Mouse (Mus musculus) heart, postnatal 0 days (tissue): ENCODE measurements around the gene Dok4. TPM values are rescaled to one million over a fixed set of nuclear protein-coding genes. Genes with fewer than 3 reads are reported as not detected.
A peak's percentile ranks its signal among the peaks of the same experiment; 100 is the strongest.

Experiments
- ATAC-seq: fragments of 200-750 bp; cut with Nextera tagmentation; 2 replicates; pipeline ENCODE4 v1.8.0; 2017; ENCODE audit warnings: low read depth, moderate number of reproducible peaks, moderate library complexity; ENCODE audit not compliant: insufficient read depth
- DNase-seq: peaks from one replicate; pipeline ENCODE4 v3.0.0-alpha.2; 2016; ENCODE audit warnings: low spot score
- H3K27ac ChIP-seq: fragments of 300-500 bp; sonication (generic); 2 replicates; pipeline ENCODE4 v1.5.1; 2014; ENCODE audit warnings: low read depth, mild to moderate bottlenecking
- H3K27me3 ChIP-seq: fragments of 300-500 bp; sonication (generic); 2 replicates; pipeline ENCODE4 v1.6.1; 2014; ENCODE audit warnings: low read length, mixed read lengths; ENCODE audit not compliant: control insufficient read depth, insufficient read depth
- H3K36me3 ChIP-seq: fragments of 300-500 bp; sonication (generic); replicated peaks from 2 replicates; pipeline ENCODE4 v1.6.1; 2014; ENCODE audit warnings: low read length, mixed read lengths; ENCODE audit not compliant: control insufficient read depth, insufficient read depth
- H3K4me1 ChIP-seq: fragments of 300-500 bp; sonication (generic); 2 replicates; pipeline ENCODE4 v1.6.1; 2014; ENCODE audit warnings: antibody characterized with exemption; ENCODE audit not compliant: control insufficient read depth, insufficient read depth
- H3K4me2 ChIP-seq: fragments of 300-500 bp; sonication (generic); 2 replicates; pipeline ENCODE4 v1.6.1; 2014; ENCODE audit warnings: low read depth, mild to moderate bottlenecking, low read length, moderate library complexity
- H3K4me3 ChIP-seq: fragments of 300-500 bp; sonication (generic); 2 replicates; pipeline ENCODE4 v1.5.1; 2014; ENCODE audit warnings: low read depth, low read length
- H3K9ac ChIP-seq: fragments of 300-500 bp; sonication (generic); replicated peaks from 2 replicates; pipeline ENCODE4 v1.6.1; 2014; ENCODE audit warnings: low read depth, low read length, mixed read lengths
- H3K9me3 ChIP-seq: fragments of 300-500 bp; sonication (generic); replicated peaks from 2 replicates; pipeline ENCODE4 v1.6.1; 2016; ENCODE audit warnings: low read length; ENCODE audit not compliant: control insufficient read depth
- CTCF ChIP-seq: IDR thresholded peaks from 2 replicates; pipeline ENCODE4 v1.5.1; 2016; ENCODE audit warnings: antibody characterized with exemption, control low read depth, low read depth
- EP300 ChIP-seq: IDR thresholded peaks from 2 replicates; pipeline ENCODE4 v1.6.1; 2016; ENCODE audit warnings: antibody characterized with exemption, low read depth
- WGBS: fragments of 180-500 bp; shearing (Covaris S2); extraction: QIAGEN DNeasy Blood & Tissue Kit; methylation state at CpG from one replicate; pipeline ENCODE4 v1.1.7; 2014; 5-methylcytosine and 5-hydroxymethylcytosine counted together
- polyA plus RNA-seq: library from polyadenylated mRNA; unstranded; fragments of >200 nt; fragmentation: Nextera tagmentation; extraction: Ambion mirVana; gene quantifications from 2 replicates; pipeline ENCODE4 v1.2.1, GENCODE M21; 2015
- total RNA-seq: library from RNA; depleted of rRNA; stranded (reverse); fragments of >200 nt; gene quantifications from 2 replicates; pipeline ENCODE4 v1.2.3, GENCODE M21; 2014; ENCODE audit warnings: low replicate concordance; rRNA removed

Gene Dok4
- total RNA-seq (43.4 and 59.1 TPM in 2 replicates), polyA plus RNA-seq (27.7 and 28.7 TPM in 2 replicates)

DNA sequence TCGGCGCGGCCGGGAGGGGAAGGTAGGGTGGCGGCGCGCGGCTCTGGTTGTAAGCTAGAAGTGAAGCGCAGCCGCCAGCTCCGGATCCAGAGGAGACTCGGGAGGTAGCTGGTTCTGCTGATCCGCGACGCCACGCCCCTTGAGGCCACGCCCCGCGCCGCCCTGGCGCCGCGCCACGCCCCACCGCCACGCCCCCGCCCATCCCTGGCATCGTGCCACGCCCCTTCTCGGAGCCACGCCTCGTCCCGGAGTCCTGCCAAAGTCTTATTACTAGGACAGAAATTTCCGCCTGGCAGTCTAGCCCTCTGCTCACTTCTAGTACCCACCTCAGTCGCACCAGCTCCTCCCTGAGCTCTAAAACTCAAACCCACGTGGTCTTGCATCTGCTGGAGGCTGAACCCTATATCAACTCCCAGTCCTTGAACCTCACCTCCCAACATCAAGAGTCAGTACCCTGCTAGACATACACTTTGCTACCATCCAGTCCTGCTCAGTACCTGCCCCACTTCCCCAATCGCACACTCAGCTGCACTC lies at the start of gene Dok4:
TSS of gene Dok4 (minus strand) at position 134 of the 534 bp plus-strand sequence.
- peak within 1 kb of the TSS; percentile 65 for H3K9ac ChIP-seq
- WGBS, result under 1% methylated on average over 35 of the region's 37 CpGs
- peak within 1 kb of the TSS; percentile 93 for H3K4me2 ChIP-seq
- no peak for TF ChIP-seq CTCF
- TF ChIP-seq EP300, result no peak
- no peaks in the 10 kb centered on the region for H3K27me3 ChIP-seq
- no peaks in the 10 kb centered on the region for H3K36me3 ChIP-seq
- ATAC-seq, result peak; percentile 82
- H3K4me3 ChIP-seq, result peak within 1 kb of the TSS; percentile 78
- H3K4me1 ChIP-seq, result peaks cover 14% of the 10 kb centered on the region; the same call in 1 of the 2 replicates
- no peaks in the 10 kb centered on the region for H3K9me3 ChIP-seq
- peak; percentile 87 for DNase-seq
- H3K27ac ChIP-seq, result peak within 1 kb of the TSS; percentile 70

DNA sequence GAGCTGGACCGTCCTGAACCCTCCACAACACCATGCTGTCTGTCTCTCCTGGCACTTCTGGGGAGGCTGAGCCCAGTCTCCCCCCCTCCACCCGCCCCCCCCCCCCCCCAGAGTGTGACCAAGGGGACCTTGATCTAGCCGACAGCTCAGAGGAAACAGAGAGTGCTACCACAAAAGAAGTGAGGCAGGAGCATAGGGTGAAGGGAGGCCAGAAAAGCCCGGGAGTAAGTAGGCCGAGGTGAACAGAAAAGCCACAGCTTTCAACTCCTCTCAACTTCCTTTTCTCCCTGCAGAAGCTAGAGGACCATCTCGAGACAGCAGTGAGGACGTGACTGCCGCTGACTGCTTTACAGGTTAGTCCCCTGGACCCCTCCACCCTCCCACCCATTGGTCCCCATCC lies 47.3 kb upstream of the Dok4 start, which contains the start of gene Adgrg5:
TSS of gene Adgrg5 (plus strand) at position 290 of the 400 bp plus-strand sequence.
- DNase-seq, result no peak
- TF ChIP-seq CTCF (no peak), EP300 (no peak)
- Histone ChIP-seq H3K4me2 (no peak within 1 kb of the TSS; the same call in 1 of the 2 replicates), H3K4me3 (no peak within 1 kb of the TSS), H3K27ac (peak within 1 kb of the TSS; percentile 52), H3K9ac (no peak within 1 kb of the TSS), H3K27me3 (no peaks in the 10 kb centered on the region), H3K36me3 (no peaks in the 10 kb centered on the region), H3K4me1 (peaks cover 16% of the 10 kb centered on the region; the same call in 1 of the 2 replicates), H3K9me3 (no peaks in the 10 kb centered on the region)
- ATAC-seq, result no peak
- WGBS, result 56% methylated on average over 8 of the region's 8 CpGs

DNA sequence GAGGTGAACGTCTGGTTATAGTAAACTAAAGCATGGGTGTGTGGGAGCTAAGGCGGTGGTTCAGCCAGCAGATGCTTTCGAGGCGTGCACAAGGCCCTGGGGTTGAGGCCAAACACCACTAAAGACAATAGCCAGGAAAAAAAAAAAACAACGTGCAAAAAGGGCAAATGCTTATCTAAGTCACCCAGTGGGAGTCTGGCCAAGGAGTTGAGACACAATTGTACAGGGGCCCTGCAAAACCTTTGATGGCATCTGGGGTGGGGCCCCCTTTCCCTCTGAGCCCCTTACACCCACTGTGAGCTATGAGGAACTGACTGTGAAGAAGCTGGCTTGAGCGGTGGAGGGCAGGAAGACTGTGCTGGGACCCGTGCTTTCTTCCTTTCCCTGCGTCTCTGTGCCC lies 46.5 kb upstream of the Dok4 start:
- peaks cover 16% of the 10 kb centered on the region; the same call in 1 of the 2 replicates for H3K4me1 ChIP-seq
- no peak for DNase-seq
- TF ChIP-seq EP300 (0 out of 2 replicates have a peak, but pooled peaks have one; percentile 38), CTCF (no peak)
- H3K4me2 ChIP-seq, result no peak overlapping the region; the same call in 1 of the 2 replicates
- peak overlapping the region; percentile 52 for H3K27ac ChIP-seq
- peak; percentile 16; the same call in 1 of the 2 replicates for ATAC-seq
- H3K9ac ChIP-seq, result no peak overlapping the region
- no peak overlapping the region for H3K4me3 ChIP-seq
- 16% methylated on average over 8 of the region's 8 CpGs for WGBS
- no peaks in the 10 kb centered on the region for H3K27me3 ChIP-seq
- H3K9me3 ChIP-seq, result no peaks in the 10 kb centered on the region
- H3K36me3 ChIP-seq, result no peaks in the 10 kb centered on the region

DNA sequence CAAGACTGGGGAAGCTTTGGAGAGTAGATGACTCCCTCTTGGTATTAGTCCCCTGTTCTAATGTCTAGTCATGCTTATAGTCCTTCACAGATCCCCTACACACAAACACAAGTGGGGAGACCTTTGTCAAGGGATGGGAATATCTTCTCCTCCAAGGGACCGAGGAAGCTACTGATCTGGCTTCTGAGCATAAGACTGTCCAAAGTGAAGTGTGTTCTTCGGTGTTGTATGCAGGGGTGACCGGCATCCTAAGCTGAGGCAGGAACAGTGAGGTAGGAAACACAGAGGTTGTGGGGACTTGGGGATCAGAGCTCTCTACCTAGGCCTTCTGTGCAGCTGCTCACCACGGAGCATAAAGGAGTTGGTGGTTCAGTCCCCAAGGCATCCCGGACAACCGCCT lies 46.0 kb upstream of the Dok4 start:
- TF ChIP-seq EP300, result no peak
- TF ChIP-seq CTCF, result no peak
- H3K9ac ChIP-seq, result no peak overlapping the region
- H3K4me1 ChIP-seq, result peaks cover 16% of the 10 kb centered on the region; the same call in 1 of the 2 replicates
- no peak overlapping the region for H3K4me3 ChIP-seq
- H3K27me3 ChIP-seq, result no peaks in the 10 kb centered on the region
- 53% methylated on average over 6 of the region's 6 CpGs for WGBS
- no peaks in the 10 kb centered on the region for H3K9me3 ChIP-seq
- ATAC-seq, result no peak
- H3K4me2 ChIP-seq, result no peak overlapping the region
- H3K27ac ChIP-seq, result no peak overlapping the region
- no peaks in the 10 kb centered on the region for H3K36me3 ChIP-seq
- DNase-seq, result no peak

DNA sequence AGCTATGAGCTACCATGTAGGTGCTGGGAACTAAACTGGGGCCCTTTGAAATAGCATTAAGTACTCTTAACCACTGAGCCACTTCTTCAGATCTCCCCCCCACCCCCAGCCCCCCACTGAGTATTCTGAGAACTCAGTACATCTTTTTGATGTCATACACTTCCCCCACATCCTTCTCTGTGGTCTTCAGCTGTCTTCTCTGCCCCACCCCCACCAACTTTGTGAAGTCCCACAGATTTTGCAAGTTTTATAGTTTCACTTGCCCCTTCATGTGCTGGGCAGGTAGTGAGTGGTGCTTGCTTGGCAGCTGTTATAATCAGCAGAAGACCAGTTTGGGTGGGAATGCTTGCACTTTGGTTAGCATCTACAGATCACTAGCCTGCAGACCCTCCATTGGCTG lies 43.1 kb upstream of the Dok4 start:
- ATAC-seq (no peak), DNase-seq (no peak)
- Histone ChIP-seq H3K4me1 (peaks cover 36% of the 10 kb centered on the region), H3K27ac (no peak overlapping the region), H3K4me2 (no peak overlapping the region), H3K4me3 (no peak overlapping the region), H3K9me3 (no peaks in the 10 kb centered on the region), H3K27me3 (no peaks in the 10 kb centered on the region), H3K36me3 (no peaks in the 10 kb centered on the region), H3K9ac (no peak overlapping the region)
- no peak for TF ChIP-seq CTCF
- TF ChIP-seq EP300, result no peak
